Mouse (Mus musculus) CH12F3 (cell line): Measurements from ENCODE around the gene Pms1.
"Not testable (repeated sequence)": the region's sequence is repeated elsewhere in the genome, so short reads cannot be mapped to it uniquely, and the experiment has no call there.

Experiments
- in situ Hi-C: fragments of 300-500 bp; cut with MboI; formaldehyde crosslinking; loops from 2 replicates; pipeline ENCODE4 v1.14.3; 2020; ENCODE audit warnings: low sequenced_read_pairs

Gene Pms1

DNA sequence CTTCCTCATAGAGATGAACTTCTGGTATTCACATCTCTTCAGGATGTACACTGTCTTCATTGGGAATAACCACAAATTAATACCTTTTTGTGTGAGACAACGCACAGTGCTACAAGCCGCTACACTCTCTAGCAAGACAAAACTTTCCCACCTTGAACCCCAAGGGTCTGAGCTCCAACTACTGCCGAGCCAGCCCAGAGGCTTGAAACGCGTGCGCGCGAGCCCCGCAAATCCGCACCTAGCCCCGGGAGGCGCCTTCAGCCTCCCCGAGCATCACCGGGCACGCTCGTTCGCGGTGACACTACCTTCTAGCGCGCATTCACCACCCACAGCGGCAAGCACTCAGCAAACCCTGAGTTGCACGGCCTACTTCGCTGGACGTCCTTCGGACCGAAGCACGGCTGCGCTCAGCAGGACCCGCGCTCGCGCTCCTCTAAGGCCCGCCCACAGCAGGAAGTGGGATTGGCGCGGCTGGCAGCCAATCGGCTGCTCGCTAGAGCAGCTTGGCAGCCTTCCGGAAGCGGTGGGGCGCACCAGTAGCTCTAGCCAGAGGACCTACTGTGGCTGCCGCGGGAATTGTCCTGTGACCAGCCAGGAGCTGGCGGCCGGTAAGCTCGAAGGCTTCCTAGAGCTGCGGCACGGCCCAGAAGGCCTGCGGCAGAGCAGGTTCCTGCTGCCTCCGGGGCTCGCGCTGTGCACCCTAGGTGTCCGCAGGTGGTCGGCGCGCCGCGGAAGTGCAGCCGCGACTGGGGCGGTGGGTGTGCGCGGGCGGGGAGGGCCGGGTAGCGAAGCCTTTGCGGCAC is at the start of gene Pms1, which contains the start of the genes Ormdl1 and Gm28778:
Gene Pms1 (minus strand): TSS at position 438 of the 803 bp plus-strand sequence.
Gene Ormdl1 (plus strand): TSS at position 515 of the 803 bp plus-strand sequence.
Gene Gm28778 (plus strand): TSS at position 531 of the 803 bp plus-strand sequence.
- in situ Hi-C loops = no loop called here

DNA sequence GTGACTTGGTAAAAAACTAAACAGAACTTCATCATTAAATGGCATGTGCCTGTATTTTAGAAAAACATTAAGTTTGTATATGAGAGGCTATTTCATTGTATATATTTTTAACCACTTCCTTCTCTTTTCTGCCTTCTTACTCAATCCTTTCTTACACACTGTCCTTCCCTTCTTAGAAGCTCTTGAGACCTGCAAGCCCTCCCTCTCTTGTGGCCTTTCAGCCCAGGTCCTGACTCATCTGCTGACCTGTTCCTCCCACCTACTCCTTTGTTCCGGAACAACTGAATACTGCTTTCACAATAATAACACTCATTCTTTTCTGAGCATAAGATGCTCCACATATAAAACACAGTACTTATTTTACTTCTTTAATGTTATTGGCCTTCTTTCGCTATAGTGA is 44.3 kb upstream of the Pms1 start:
- in situ Hi-C loops = no loop called here

DNA sequence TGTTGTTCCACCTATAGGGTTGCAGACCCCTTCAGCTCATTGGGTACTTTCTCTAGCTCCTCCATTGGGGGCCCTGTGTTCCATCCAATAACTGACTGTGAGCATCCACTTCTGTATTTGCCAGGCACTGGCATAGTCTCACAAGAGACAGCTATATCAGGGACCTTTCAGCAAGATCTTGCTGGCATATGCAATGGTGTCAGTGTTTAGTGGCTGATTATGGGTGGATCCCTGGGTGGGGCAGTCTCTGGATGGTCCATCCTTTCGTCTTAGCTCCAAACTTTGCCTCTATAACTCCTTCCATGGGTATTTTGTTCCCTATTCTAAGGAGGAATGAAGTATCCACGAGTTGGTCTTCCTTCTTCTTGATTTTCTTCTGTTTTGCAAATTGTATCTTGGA is 40.6 kb upstream of the Pms1 start:
- in situ Hi-C loops = not testable (repeated sequence)

DNA sequence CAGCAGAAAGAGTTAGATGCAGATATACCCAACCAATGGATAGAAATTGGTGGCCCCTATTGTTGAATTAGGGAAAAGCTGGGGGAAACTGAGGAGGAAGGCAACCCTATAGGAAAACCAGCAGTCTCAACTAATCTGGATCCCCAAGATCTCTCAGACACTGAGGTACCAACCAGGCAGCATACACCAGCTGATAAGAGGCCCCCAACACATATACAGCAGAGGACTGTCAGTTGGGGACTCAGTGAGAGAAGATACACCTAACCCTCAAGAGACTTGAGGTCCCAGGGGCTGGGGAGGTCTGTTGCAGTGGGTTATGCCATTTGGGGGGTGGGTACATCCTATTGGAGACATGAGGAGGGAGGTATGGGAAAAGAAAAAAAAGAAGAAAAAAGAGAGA is 38.6 kb upstream of the Pms1 start:
- in situ Hi-C loops = no loop called here

DNA sequence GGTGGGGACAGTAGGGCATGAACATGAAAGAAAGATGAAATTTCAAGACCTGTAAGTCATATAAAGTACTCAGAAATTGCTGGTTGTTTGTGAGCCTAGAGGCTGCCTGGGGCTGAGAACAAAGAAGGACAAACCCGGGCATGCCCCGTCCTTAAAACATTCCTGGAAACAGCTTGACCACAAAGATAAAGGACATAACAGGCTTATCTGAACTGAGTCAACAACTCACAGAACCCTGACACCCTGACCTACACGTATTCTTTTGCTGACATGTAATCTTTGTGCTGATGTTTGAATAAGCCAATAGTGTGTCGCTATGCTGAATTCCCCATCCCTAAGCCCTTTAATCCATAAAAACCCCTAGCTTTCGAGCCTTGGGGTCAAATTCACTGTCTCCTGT is 36.7 kb upstream of the Pms1 start:
- in situ Hi-C loops = not testable (repeated sequence)

DNA sequence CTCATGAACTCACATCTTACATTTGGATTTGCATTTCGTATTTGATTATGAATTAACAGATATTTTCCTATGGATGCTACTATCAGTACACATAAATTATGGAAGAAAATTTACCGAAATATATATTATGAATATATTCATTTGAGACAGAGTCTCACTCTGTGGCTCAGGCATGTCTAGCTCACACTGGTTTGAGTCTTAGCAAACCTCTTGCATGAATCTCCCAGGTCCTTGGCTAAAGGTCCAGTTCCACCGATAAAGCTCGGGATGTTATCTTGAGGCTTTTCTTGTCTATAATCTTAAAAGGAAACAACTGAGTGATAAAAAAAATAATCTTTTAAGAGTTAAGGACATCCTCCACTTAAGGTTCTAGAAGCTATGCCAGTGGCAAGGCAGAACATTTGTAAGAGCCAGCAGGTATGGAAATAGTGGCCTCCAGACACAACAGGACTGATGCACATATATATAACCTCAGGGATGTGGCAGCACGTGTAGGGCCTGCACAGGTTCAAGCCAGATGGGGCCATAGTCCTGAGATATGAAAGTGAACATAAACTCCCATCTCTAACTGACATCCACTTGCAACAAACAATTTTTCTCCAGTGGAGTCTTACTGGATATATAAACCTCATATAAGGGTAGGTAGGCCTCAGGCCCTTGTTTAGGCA is 28.1 kb upstream of the Pms1 start:
- in situ Hi-C loops = no loop called here

DNA sequence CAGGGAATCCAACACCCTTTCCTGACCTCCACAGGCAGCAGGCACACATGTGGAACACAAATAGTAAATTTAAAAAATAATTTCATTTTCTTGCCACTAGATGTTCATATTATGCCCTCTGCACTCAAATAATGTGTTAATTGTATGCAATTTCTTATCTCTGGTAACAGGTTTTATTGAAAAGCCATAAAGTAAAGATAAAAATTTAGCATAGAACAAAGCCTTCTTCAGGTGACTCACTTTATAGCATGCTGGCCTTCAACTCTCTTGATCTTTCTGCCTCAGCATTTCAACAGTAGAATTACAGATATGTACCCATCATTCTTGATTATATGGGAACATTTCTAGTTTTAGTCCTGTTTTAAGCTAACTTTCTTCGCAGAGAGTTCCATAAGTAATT is 27.5 kb upstream of the Pms1 start:
- in situ Hi-C loops = no loop called here

DNA sequence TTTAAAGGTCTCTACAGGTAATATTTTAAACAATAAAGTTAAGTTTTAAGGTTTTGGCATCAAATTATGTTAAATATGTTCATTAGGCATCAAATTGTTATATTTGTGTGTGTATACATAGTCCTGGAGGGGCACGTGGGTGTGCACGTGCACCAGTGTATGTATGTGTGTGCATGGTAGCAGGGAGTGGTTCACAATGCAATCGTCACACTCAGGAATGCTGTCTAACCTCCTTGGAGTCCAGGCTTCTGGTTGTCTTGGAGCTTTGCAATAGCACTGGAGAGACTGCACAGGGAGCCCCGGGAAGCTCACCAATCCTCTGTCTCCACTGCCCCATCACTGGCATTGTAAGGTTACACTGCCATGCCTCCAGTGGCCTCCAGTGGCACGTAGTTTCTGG is 26.4 kb upstream of the Pms1 start:
- in situ Hi-C loops = no loop called here

DNA sequence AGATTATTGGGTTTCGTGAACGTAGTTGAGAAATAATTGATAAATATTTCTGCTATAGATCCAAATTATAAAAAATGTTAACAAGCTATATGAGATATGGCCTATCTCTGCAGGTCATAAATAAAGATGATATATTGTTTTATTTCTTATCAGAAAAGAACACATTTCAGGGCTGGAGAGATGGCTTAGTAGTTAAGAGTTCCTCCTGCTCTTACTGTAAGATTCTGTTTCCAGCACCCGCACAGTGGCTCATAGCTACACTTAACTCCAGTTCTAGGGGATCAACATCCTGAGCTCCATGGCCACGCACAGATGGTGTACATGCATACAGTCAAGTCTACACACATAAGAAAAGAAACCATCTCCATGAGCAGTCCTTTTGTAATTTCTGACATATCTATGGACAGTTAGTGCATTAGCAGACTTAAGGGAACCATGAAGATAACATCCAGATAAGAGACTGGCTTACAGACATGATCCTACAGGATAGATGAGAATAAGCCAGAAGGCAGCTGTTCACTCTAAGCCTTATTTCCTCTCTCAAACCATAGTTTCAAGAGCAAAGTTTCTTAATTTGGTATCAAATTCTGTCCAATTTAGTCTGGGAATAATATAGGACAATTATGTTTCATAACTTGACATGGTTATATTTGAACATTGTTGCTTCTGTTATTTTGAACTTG is 25.0 kb upstream of the Pms1 start:
- in situ Hi-C loops = no loop called here

DNA sequence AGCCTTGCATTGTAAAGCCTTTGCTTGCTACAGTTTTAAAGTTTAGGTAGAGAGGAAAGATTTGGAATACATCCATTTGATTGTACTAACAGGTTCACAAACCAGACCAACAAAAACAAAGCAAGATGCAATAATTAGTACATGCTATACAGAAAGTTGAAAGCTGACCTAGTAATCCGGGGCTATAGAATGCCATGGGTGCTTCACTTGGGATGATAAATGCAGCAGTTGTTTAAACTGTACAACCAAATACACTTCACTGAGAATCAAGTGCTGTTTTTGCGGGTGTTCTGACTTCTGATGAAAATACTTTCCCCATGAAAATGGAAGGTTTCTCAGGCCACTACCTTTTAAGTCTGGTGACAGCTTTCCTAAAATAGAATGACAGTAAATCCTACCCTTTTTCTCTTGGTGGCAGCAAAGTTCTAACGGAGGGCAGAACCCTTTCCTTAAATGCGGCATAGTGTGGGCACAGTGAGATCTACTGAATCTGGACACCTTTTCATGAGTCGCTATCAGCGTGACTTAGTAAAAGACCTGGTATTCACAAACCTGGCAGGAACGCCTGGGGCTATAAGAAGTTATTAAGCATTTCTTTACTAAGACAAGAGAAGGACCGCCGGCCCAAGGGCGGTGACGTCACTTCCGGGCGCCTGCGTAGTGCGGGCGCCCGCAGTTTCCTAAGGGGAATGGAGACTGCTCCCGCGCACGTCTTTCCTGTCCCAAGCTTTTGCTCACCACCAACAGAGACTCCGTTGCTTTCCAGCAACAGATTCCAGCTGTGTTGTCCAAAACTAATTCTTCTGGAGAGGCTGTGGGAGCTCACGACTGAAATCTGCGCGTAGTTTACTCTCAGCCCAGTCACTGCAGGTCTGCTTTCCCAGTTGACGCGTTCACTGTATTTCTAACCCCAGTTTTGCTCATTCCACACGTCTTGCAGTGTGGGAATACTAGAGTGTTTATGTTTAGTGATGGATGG is 16.5 kb upstream of the Pms1 start, which contains the start of gene Osgepl1:
Gene Osgepl1 (plus strand): TSS at position 636 of the 979 bp plus-strand sequence.
- in situ Hi-C loops = no loop called here

DNA sequence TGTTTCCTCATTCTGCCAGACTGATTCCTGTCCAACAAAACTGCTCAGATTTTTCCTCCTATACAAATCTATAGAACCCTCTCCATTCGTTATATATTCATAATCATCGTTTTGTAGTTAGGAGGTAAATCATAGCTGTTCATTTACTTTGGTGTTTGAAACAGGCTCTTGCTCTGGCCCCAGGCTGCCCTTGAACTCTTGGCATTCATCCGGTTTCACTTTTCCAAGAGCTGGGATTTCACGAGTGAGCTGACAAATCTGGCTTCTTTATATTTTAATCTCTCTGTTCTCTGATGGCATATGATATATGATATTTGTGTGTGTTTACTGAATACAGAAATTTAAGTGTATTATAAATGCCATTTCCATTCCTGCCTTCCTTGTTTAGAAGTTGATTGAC is 3.7 kb upstream of the Pms1 start:
- in situ Hi-C loops = no loop called here

DNA sequence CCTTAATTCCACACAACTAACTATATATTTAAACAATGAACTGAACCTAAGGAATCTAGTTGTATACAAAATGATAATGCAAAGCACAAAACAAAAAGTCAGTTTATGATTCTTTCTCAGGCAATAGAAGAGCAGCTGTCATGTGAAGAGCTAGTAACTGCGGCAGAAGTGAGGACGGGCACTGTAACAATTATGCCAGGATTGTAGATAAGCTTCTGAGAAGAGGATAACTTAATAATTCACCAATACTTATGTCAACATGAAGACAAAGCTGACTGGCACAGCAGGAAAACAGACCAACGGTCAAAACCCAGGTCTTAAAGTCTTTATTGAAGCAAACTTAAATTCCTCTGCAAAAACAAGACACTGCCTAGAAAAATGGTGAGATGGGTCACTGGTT is 5.6 kb downstream of the Pms1 start:
- in situ Hi-C loops = no loop called here

DNA sequence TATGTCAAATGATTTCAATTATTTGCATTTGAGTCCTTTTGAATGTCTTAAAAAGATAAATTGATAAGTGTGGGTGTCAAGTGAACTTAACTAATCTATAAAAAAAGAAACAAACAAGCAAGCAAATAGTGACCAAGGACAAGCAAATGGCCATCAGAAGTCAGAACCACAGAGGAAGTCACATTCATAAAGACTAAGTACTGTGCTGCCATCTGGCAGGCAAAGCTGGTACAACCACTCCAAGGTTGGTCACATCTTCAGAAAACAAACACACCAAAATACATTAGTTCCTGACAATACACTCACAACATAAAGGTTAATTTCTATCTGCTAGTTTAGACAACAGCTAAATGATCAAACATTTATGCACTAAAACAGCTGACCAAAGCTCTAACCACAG is 24.2 kb downstream of the Pms1 start:
- in situ Hi-C loops = no loop called here

DNA sequence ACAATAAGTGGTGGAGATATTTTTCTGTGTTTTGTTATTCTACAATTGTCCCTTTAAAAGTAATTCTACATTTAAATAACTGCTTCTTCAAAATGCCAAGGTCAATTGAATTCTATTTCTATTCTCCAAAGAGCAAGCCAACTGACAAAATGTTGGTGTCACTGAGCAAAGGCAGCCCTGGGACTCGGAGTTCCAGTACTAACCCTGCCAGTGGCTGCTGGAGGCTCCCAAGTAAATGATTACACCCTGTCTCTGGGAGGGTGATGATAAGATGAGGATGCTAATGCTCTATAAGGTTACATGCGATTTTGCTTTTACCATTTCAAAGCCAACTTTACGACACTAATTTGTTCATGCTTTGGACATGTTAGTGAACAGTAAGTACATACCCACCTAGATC is 26.9 kb downstream of the Pms1 start:
- in situ Hi-C loops = no loop called here

DNA sequence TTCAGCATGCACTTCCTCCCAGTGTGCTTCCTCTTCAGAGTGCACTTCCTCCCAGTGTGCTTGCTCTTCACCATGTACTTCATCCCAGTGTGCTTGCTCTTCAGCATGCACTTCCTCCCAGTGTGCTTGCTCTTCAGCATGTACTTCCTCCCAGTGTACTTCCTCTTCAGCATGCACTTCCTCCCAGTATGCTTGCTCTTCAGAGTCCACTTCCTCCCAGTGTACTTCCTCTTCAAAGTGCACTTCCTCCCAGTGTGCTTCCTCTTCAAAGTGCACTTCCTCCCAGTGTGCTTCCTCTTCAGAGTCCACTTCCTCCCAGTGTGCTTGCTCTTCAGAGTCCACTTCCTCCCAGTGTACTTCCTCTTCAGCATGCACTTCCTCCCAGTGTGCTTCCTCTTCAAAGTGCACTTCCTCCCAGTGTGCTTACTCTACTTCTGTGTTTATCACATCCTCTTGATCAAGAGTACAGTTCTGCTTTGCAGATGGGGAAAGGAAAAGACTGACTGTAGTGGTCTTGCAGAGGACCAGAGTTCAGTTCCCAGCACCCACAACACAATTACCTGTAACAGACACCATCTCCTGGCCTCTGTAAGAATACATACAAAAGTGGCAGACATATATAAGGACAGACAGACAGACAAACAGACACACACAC is 31.7 kb downstream of the Pms1 start:
- in situ Hi-C loops = not testable (repeated sequence)

DNA sequence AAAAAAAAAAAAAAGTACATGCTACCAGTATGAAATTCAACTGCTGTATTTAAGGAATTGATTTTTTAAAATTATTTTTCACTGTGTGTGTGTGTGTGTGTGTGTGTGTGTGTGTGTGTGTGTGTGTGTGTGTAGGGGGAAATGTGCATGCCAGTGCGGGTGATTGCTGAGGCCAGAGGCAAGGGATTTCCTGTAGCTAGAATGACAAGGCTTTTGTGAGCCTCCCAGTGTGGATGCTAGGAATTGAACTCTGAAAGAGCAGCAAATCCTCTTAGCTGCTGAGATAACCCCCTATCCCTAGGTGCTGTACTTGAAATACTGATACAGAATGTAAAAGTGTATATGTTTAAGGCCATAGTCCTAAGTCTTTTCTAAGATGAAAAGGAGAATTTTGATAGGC is 70.8 kb downstream of the Pms1 start:
- in situ Hi-C loops = no loop called here

DNA sequence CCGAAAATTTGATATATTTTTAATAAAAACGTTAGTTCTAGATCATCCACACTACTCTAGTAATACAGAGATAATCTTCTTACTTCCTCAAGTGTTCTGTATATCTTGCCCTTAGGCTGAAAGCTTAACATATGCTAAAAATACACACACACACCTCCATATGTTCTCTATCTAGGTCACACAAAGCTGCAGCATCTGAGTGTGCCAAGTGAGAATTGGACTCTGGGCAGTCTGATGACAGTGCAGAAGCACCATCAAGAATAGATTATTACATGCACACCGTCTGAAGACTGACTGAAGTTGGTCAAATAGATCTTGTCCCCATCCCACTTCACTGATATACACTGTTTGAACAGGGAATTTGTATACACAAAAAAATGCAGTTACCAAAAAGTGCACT is 71.2 kb downstream of the Pms1 start:
- in situ Hi-C loops = no loop called here

DNA sequence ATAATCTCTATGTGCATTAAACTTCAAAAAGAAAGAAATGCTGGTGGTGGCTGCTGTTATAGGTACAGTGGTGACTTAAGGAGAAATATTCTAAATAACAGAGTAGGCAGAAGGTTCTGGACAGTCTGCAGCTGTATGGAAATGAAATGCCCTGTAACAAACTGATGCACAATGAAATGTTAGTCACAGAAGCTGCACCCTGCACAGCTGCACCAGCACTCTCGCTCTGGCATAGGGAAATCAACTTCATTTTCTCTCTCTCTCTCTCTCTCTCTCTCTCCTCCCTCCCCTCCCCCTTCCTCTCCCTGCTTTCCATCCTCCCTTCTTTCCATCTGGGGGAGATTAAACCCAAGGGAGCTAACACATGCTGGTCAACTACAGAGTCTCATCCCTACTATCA is 72.0 kb downstream of the Pms1 start:
- in situ Hi-C loops = no loop called here

DNA sequence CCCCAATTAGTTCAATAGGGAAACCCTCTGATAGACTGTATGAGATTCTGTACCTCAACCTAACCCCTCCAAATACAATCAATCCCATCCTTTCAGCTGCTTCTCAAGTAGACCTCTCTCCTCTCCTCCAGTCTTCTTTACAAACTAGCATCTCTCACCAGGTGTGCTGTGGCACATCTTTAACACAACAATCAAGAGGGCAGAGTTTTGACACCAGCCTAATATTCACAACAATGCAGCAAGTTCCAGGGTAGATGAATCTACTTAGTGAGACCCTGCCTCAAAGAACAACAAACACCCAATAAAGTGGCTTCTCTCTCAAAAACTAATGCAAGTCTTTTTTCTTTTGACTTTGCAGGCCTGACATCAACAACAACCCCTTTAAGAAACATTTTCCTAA is 86.7 kb downstream of the Pms1 start:
- in situ Hi-C loops = no loop called here

DNA sequence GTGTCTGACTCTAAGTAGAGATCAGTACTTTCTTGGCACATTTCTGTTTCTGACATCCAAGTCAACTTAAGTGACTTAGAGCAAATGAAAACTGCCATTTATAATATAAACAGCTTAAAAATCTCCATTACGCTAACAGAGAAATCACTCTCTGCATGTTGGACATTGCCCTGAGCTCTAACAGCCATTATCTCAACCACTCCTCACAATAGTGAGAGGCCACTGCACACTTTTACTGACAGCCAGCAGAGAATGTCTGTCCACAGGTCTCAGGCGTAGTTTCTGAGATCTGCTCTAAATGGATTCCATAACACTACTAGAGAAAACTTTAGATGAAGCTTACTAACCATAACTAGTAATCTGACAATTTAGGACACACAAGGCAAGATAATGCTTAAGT is 92.9 kb downstream of the Pms1 start:
- in situ Hi-C loops = no loop called here
